ENCODE assay signal across 8 mouse cellular contexts in the genomic region with DNA sequence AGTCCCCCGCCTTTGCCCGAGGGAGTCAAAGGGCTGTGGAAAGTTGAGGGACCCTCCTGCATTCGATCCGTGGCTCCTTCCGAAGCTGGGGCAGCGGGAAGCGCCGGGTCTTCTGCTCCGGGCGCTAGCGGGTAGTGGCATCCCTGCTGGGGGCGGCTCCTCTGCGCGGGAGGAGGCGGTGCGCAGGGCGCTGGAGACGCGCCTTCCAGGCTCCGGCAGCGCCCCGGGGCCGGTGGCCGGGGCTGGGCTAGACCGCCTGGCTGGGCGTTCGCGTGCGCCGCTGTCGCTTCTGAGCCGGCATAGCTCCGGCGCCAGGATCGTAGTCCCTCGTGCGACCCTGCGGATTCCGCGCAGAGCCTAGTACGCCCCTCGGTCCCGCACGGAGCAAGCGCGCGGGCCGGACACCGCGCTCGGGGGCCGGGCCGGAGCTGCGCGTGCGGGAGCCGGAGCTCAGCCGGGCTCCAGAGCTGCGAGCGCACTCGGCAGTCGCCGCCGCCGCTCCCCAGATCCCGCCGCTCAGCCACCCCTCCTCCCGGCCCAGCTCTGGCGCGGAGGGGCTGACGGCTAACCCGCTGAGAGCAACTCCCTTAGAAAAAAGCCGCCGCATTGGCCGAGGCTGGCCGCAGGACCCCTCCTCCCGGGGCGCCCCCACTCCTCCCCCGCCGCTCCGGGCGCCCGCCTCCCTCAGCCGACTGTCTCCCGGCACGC. TPM values are rescaled to one million over a fixed set of nuclear protein-coding genes. Genes with fewer than 3 reads are reported as not detected.
DNase-seq lines count a peak whose midpoint lies in the region; ATAC-seq and TF ChIP-seq lines count a peak whose summit lies in the region.

TSS of gene Bmper (plus strand) at position 236 of the 708 bp plus-strand sequence.

- peak within 1 kb of the TSS; percentile 57 for H3K4me3 ChIP-seq in hindbrain, embryonic 12.5 days
- peak within 1 kb of the TSS; percentile 67 for H3K4me3 ChIP-seq in small intestine, adult 2 months (ENCODE audit: low read depth, low read length)

- peak; percentile 98 for DNase-seq in heart, adult 11 months
- no peak for DNase-seq in heart, adult 8-10 months (ENCODE audit: low spot score)
- peak; percentile 55 to 67 for DNase-seq in cerebellum, postnatal 10 days
- DNase-seq in frontal cortex, postnatal 25 days (ENCODE audit: low spot score in 2 of 2) = peak; percentile 23 to 35
- DNase-seq in left cerebral cortex, postnatal 25 days (ENCODE audit: low spot score in 2 of 2) = peak; percentile 45 to 68

- WGBS in hindbrain, embryonic 12.5 days = under 1% methylated on average over 72 of the region's 86 CpGs
- WGBS in small intestine, adult 2 months = 2% methylated on average over 84 of the region's 86 CpGs

- no peak for TF ChIP-seq CTCF in small intestine, adult 2 months (IDR thresholded peaks at IDR 0.05; ENCODE audit: extremely low read depth, insufficient read length, insufficient replicate concordance, low read depth, low read length)

- H3K9me3 ChIP-seq in hindbrain, embryonic 12.5 days (replicated peaks) = no peaks in the 10 kb centered on the region

- peak; percentile 89 for ATAC-seq in hindbrain, embryonic 12.5 days (ENCODE audit: low FRiP score)
- peak; percentile 48; the same call in 1 of the 2 replicates for ATAC-seq in megakaryocyte-erythroid progenitor cell, adult 5-6 weeks (replicated peaks; ENCODE audit: low FRiP score, low TSS enrichment, poor library complexity, severe bottlenecking)

- peak within 1 kb of the TSS; percentile 90 for H3K4me2 ChIP-seq in hindbrain, embryonic 12.5 days (replicated peaks)

- intact Hi-C loops in left cerebral cortex, postnatal 25 days (cut with DNase I) = no loop called here

- no peaks in the 10 kb centered on the region for H3K36me3 ChIP-seq in hindbrain, embryonic 12.5 days
- no peaks in the 10 kb centered on the region for H3K36me3 ChIP-seq in small intestine, adult 2 months (ENCODE audit: control insufficient read depth, insufficient read depth, low read length)

- no peak for TF ChIP-seq POLR2A in small intestine, adult 2 months (IDR thresholded peaks at IDR 0.05; ENCODE audit: low read depth, low read length)

- H3K27me3 ChIP-seq in hindbrain, embryonic 12.5 days = peaks cover 49% of the 10 kb centered on the region
- peaks cover 22% of the 10 kb centered on the region for H3K27me3 ChIP-seq in small intestine, adult 2 months (ENCODE audit: control insufficient read depth, insufficient read depth, low read length)

- peaks cover 9% of the 10 kb centered on the region for H3K4me1 ChIP-seq in hindbrain, embryonic 12.5 days
- H3K4me1 ChIP-seq in small intestine, adult 2 months (ENCODE audit: control insufficient read depth, insufficient read depth, insufficient read length, low read length) = no peaks in the 10 kb centered on the region; the same call in 1 of the 2 replicates

- peak within 1 kb of the TSS; percentile 83 for H3K27ac ChIP-seq in hindbrain, embryonic 12.5 days
- H3K27ac ChIP-seq in small intestine, adult 2 months (ENCODE audit: insufficient read depth, low read depth, low read length) = peak within 1 kb of the TSS; percentile 26; the same call in 1 of the 2 replicates

- peak within 1 kb of the TSS; percentile 81 for H3K9ac ChIP-seq in hindbrain, embryonic 12.5 days

RNA-seq across cellular contexts. Expression of gene Bmper, which starts in this region (rescaled TPM):
- total RNA-seq in heart, adult 8-10 months (2022) = 1 to 10 TPM; 1.5 to 3.3 (median 2.5) TPM
- 9.7 and 11.1 TPM in 2 replicates for polyA plus RNA-seq in hindbrain, embryonic 12.5 days (2016; fragmentation: Nextera tagmentation; extraction: Ambion mirVana)
- total RNA-seq in left cerebral cortex, postnatal 25 days (2021) = 1 to 10 TPM; 7.3 to 9.8 TPM
- not detected in 2 replicates for total RNA-seq in megakaryocyte-erythroid progenitor cell, adult 5-6 weeks (2014; fragmentation: Nextera tagmentation)
- total RNA-seq in megakaryocyte-erythroid progenitor cell, adult 5-6 weeks (2017) = not detected in 2 replicates
- 0.22 and 0.28 TPM in 2 replicates for polyA plus RNA-seq in small intestine, adult 2 months (2012; rRNA removed)

Comparison
In these comparisons a context has a peak if more than half of its experiments do, and no peak if none do; other contexts are left out.
1. Peak in ATAC-seq in megakaryocyte-erythroid progenitor cell, adult 5-6 weeks; RNA of the gene not detected or under 1 TPM.